Mouse (Mus musculus) C2C12 (cell line): ENCODE measurements around the gene Ssmem1.

Experiments used
- CEBPB ChIP-seq: IDR thresholded peaks from one replicate; pipeline ENCODE4 v1.6.1; 2011; ENCODE audit warnings: low read depth, mild to moderate bottlenecking, control low read depth, moderate library complexity
- CTCF ChIP-seq: IDR thresholded peaks from one replicate; pipeline ENCODE4 v1.5.1; 2011; ENCODE audit not compliant: control insufficient read depth, insufficient read depth, insufficient read length
- FOSL1 ChIP-seq: IDR thresholded peaks from one replicate; pipeline ENCODE4 v1.8.0; 2011; ENCODE audit warnings: mild to moderate bottlenecking, low read length; ENCODE audit not compliant: poor library complexity, insufficient read depth, severe bottlenecking
- USF1 ChIP-seq: IDR thresholded peaks from one replicate; pipeline ENCODE4 v1.6.1; 2011; ENCODE audit warnings: low read depth, mild to moderate bottlenecking, control low read depth, moderate library complexity

DNA sequence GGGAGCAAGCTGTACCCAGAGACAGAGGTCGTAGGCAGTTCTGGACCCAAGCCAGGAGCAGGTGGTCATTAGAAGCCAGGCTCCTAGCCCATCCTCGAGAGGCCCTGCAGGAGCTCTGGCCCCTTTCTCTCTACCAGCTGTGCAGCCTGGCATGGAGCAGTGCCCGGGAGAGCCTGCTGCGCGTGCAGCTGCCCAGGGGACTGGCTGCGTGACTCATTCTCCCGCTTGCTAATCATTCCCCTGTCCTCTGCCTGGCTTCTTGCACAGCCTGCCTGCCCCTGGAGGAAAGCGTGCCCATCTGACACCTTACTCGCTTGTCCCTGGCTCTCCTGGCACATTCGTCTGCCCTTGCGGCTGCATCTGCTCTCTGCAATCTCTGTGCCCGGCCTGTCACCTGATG is 40.3 kb upstream of the Ssmem1 start:
- TF ChIP-seq CTCF (no peak), FOSL1 (peak; percentile 37), USF1 (no peak), CEBPB (no peak)
